8 mouse cellular contexts compared by ENCODE assay signal in genomic region chr5:108312224-108313064, GRCm38 (mm10). TPM values are rescaled to one million over a fixed set of nuclear protein-coding genes. Genes with fewer than 3 reads are reported as not detected.
A peak's percentile ranks its signal among the peaks of the same experiment; 100 is the strongest.
DNase-seq lines count a peak whose midpoint lies in the region; ATAC-seq lines count a peak whose summit lies in the region.

Gene Pigg, plus strand, starts transcription at chr5:108312609.

- H3K36me3 ChIP-seq in intestine, embryonic 14.5 days (ENCODE audit: control insufficient read depth, insufficient read depth, low read length): peaks cover 4% of the 10 kb centered on the region; the same call in 1 of the 2 replicates

- no peaks in the 10 kb centered on the region for H3K27me3 ChIP-seq in intestine, embryonic 14.5 days (replicated peaks; ENCODE audit: control insufficient read depth, insufficient read depth, low read length)

- peak within 1 kb of the TSS; percentile 88 for H3K4me3 ChIP-seq in intestine, embryonic 14.5 days (ENCODE audit: low read depth, low read length)

- peak within 1 kb of the TSS; percentile 79 for H3K9ac ChIP-seq in intestine, embryonic 14.5 days (ENCODE audit: low read length)

- peak; percentile 94 to 98 for DNase-seq in adrenal gland, adult (ENCODE audit: inconsistent age in 2 of 2, low spot score in 1 of 2)
- peak; percentile 94 for DNase-seq in embryo, embryonic 10.5 days (ENCODE audit: low spot score)
- DNase-seq in gastrocnemius, postnatal 25 days: peak; percentile 89
- DNase-seq in intestine, embryonic 14.5 days (ENCODE audit: low spot score): peak; percentile 96
- peak; percentile 91 to 92 for DNase-seq in left cerebral cortex, postnatal 14 days (ENCODE audit: low spot score in 2 of 2)
- DNase-seq in mesoderm, embryonic 11.5 days (ENCODE audit: low read depth, low spot score): peak; percentile 89
- DNase-seq in right cerebral cortex, postnatal 36 days (ENCODE audit: low spot score in 2 of 2): peak; percentile 90
- peak; percentile 91 for DNase-seq in yolk sac, embryonic 10.5 days (ENCODE audit: low spot score)

- H3K4me2 ChIP-seq in intestine, embryonic 14.5 days (ENCODE audit: low read length): peak within 1 kb of the TSS; percentile 93

- H3K27ac ChIP-seq in intestine, embryonic 14.5 days (ENCODE audit: low read depth): peak within 1 kb of the TSS; percentile 76

- peak; percentile 99 for ATAC-seq in intestine, embryonic 14.5 days (replicated peaks; ENCODE audit: low FRiP score, low TSS enrichment, low read depth)

- peaks cover 4% of the 10 kb centered on the region; the same call in 1 of the 2 replicates for H3K4me1 ChIP-seq in intestine, embryonic 14.5 days (replicated peaks; ENCODE audit: control insufficient read depth, insufficient read depth, low read length)

- intact Hi-C loops in left cerebral cortex, postnatal 14 days (cut with DNase I): loop anchor here (2.0 to 5.0 kb wide), 2 partner anchors 44 to 180 kb away; partner anchors contain the start of genes Ccdc18, Dr1 and Tmed5

- H3K9me3 ChIP-seq in intestine, embryonic 14.5 days (ENCODE audit: control insufficient read depth, low read length): no peaks in the 10 kb centered on the region

- 0% methylated on average over 57 of the region's 57 CpGs for WGBS in intestine, embryonic 14.5 days

RNA-seq across cellular contexts. Expression of gene Pigg, which starts in this region (rescaled TPM):
- total RNA-seq in gastrocnemius, postnatal 25 days (2021): 1 to 10 TPM; 3.2 to 3.9 TPM
- 3.0 and 3.3 TPM in 2 replicates for polyA plus RNA-seq in intestine, embryonic 14.5 days (2014; fragmentation: Nextera tagmentation; extraction: Ambion mirVana)
- 10 to 100 TPM; 10.5 to 10.7 TPM for total RNA-seq in left cerebral cortex, postnatal 14 days (2021)

Comparison
In these comparisons a context has a peak if more than half of its experiments do, and no peak if none do; other contexts are left out.
1. Peak in every context shown above with its lines: DNase-seq, ATAC-seq, H3K4me3 ChIP-seq and H3K27ac ChIP-seq.